ENCODE assay signal across 10 mouse cellular contexts in genomic region chr3:37302685-37303084, GRCm38 (mm10). TPM values are rescaled to one million over a fixed set of nuclear protein-coding genes. Genes with fewer than 3 reads are reported as not detected.
DNase-seq lines count a peak whose midpoint lies in the region; ATAC-seq and TF ChIP-seq lines count a peak whose summit lies in the region.
"Had no signal": no experiment of that assay in that cellular context is flagged by ENCODE, and none has a peak within 500 bp of the region (broad histone marks: within the 10 kb centered on the region; RNA-seq: fewer than 3 reads in every experiment).

No protein-coding gene starts in this region.

- no peak overlapping the region for H3K9ac ChIP-seq in kidney, embryonic 14.5 days (ENCODE audit: low read depth, low read length)
- no peak overlapping the region for H3K9ac ChIP-seq in CH12.LX (ENCODE audit: insufficient read depth, low read depth)
- H3K9ac ChIP-seq in embryonic facial prominence, embryonic 14.5 days (ENCODE audit: low read depth, low read length) = no peak overlapping the region
- H3K9ac ChIP-seq: heart, embryonic 13.5 days; neural tube, embryonic 12.5 days had no signal

- dilution Hi-C loops in CH12.LX (cut with MboI; ENCODE audit: extremely low pct_ligation_motif_present, extremely low pct_unique_long_range_greater_than_20kb, low sequenced_read_pairs) = no loop called here

- no peaks in the 10 kb centered on the region for H3K79me2 ChIP-seq in CH12.LX (replicated peaks; ENCODE audit: control insufficient read depth, extremely low read depth, insufficient read depth, poor library complexity, severe bottlenecking)

- ATAC-seq in kidney, embryonic 14.5 days (ENCODE audit: low FRiP score, low TSS enrichment) = no peak
- ATAC-seq in activated CD4-positive, CD25-positive, alpha-beta regulatory T cell, adult 4 months = peak; percentile 95
- no peak for ATAC-seq in embryonic facial prominence, embryonic 14.5 days (ENCODE audit: low read depth)

- H3K4me3 ChIP-seq in kidney, adult 2 months (ENCODE audit: insufficient read depth, low read depth, low read length) = no peak overlapping the region
- H3K4me3 ChIP-seq in kidney, embryonic 14.5 days (ENCODE audit: low read length) = no peak overlapping the region
- H3K4me3 ChIP-seq in CH12.LX (replicated peaks in 1 of 3; ENCODE audit: low read depth in 2 of 3, low read length in 2 of 3, poor library complexity in 1 of 3) = no peak overlapping the region
- H3K4me3 ChIP-seq in embryonic facial prominence, embryonic 14.5 days (ENCODE audit: low read depth, low read length) = no peak overlapping the region
- no peak overlapping the region for H3K4me3 ChIP-seq in limb, embryonic 10.5 days
- H3K4me3 ChIP-seq: heart, embryonic 13.5 days; neural tube, embryonic 12.5 days had no signal

- no peak for TF ChIP-seq EP300 in CH12.LX (IDR thresholded peaks at IDR 0.05; ENCODE audit: low read length)

- peak; percentile 44 for DNase-seq in kidney, adult 2 months
- DNase-seq in CH12.LX (ENCODE audit: extremely low read depth) = peak; percentile 76
- DNase-seq in embryonic facial prominence, embryonic 14.5 days (ENCODE audit: low spot score) = peak; percentile 73
- peak; percentile 63 for DNase-seq in limb, embryonic 10.5 days (ENCODE audit: low spot score)
- DNase-seq in natural killer cell, adult 2 months (ENCODE audit: low spot score in 2 of 2) = peak; percentile 36 to 60
- DNase-seq in urinary bladder, adult 2 months (ENCODE audit: low spot score) = no peak

- H3K27me3 ChIP-seq in kidney, adult 2 months (replicated peaks; ENCODE audit: control insufficient read depth, insufficient read depth, low read length) = no peaks in the 10 kb centered on the region
- H3K27me3 ChIP-seq in kidney, embryonic 14.5 days (ENCODE audit: control insufficient read depth, insufficient read depth, low read length) = no peaks in the 10 kb centered on the region
- H3K27me3 ChIP-seq in CH12.LX (replicated peaks) = no peaks in the 10 kb centered on the region
- no peaks in the 10 kb centered on the region for H3K27me3 ChIP-seq in embryonic facial prominence, embryonic 14.5 days (replicated peaks; ENCODE audit: control insufficient read depth, insufficient read depth, low read length)
- H3K27me3 ChIP-seq in limb, embryonic 10.5 days (ENCODE audit: low read depth, poor library complexity, severe bottlenecking) = no peaks in the 10 kb centered on the region
- H3K27me3 ChIP-seq: heart, embryonic 13.5 days; neural tube, embryonic 12.5 days had no signal

- TF ChIP-seq RAD21 in CH12.LX (IDR thresholded peaks at IDR 0.05; ENCODE audit: low read depth, low read length) = peak; percentile 75

- in situ Hi-C loops in CH12.LX (cut with MboI; ENCODE audit: low pct_ligation_motif_present, low pct_unique_long_range_greater_than_20kb, low sequenced_read_pairs) = no loop called here

- no peak for TF ChIP-seq POLR2A in kidney, adult 2 months (IDR thresholded peaks at IDR 0.05; ENCODE audit: low read depth, low read length)
- no peak for TF ChIP-seq POLR2A in CH12.LX (IDR thresholded peaks at IDR 0.05; ENCODE audit: low read depth, low read length)

- H3K27ac ChIP-seq in kidney, adult 2 months (ENCODE audit: insufficient read depth, low read depth, low read length) = no peak overlapping the region
- no peak overlapping the region for H3K27ac ChIP-seq in kidney, embryonic 14.5 days (ENCODE audit: low read depth, low read length)
- H3K27ac ChIP-seq in CH12.LX (ENCODE audit: insufficient read depth, low read depth) = no peak overlapping the region
- no peak overlapping the region for H3K27ac ChIP-seq in embryonic facial prominence, embryonic 14.5 days (replicated peaks; ENCODE audit: low read depth, low read length)
- no peak overlapping the region for H3K27ac ChIP-seq in limb, embryonic 10.5 days
- H3K27ac ChIP-seq: heart, embryonic 13.5 days; neural tube, embryonic 12.5 days had no signal

- no peak overlapping the region for H3K4me2 ChIP-seq in kidney, embryonic 14.5 days (replicated peaks; ENCODE audit: low read depth, low read length)
- no peak overlapping the region for H3K4me2 ChIP-seq in CH12.LX (ENCODE audit: insufficient read depth, low read depth, poor library complexity, severe bottlenecking)
- H3K4me2 ChIP-seq in embryonic facial prominence, embryonic 14.5 days (ENCODE audit: low read depth, low read length) = no peak overlapping the region
- H3K4me2 ChIP-seq: heart, embryonic 13.5 days; neural tube, embryonic 12.5 days had no signal

- peak; percentile 70 for TF ChIP-seq CTCF in kidney, adult 2 months (conservative IDR thresholded peaks at IDR 0.05; ENCODE audit: insufficient read depth, insufficient read length, low read depth, low read length)
- TF ChIP-seq CTCF in CH12.LX (conservative IDR thresholded peaks at IDR 0.05 in 1 of 2, IDR thresholded peaks at IDR 0.05 in 1 of 2; ENCODE audit: low read depth in 2 of 2, low read length in 2 of 2) = peak; percentile 69 to 87

- no peaks in the 10 kb centered on the region for H3K36me3 ChIP-seq in kidney, adult 2 months (ENCODE audit: control insufficient read depth, insufficient read depth, low read length)
- H3K36me3 ChIP-seq in kidney, embryonic 14.5 days (ENCODE audit: control insufficient read depth, insufficient read depth, low read length) = no peaks in the 10 kb centered on the region
- H3K36me3 ChIP-seq in CH12.LX (replicated peaks in 1 of 2; ENCODE audit: control insufficient read depth in 1 of 2, insufficient read depth in 1 of 2, low read length in 1 of 2) = no peaks in the 10 kb centered on the region
- H3K36me3 ChIP-seq in embryonic facial prominence, embryonic 14.5 days (ENCODE audit: control insufficient read depth, insufficient read depth, low read length) = no peaks in the 10 kb centered on the region
- no peaks in the 10 kb centered on the region for H3K36me3 ChIP-seq in limb, embryonic 10.5 days
- H3K36me3 ChIP-seq: heart, embryonic 13.5 days; neural tube, embryonic 12.5 days had no signal

- H3K9me3 ChIP-seq in kidney, embryonic 14.5 days (ENCODE audit: control insufficient read depth, low read length) = 0 out of 2 replicates have a peak, but pooled peaks cover 2% of the 10 kb centered on the region
- H3K9me3 ChIP-seq in CH12.LX (replicated peaks; ENCODE audit: low read length) = peaks cover 6% of the 10 kb centered on the region
- H3K9me3 ChIP-seq in embryonic facial prominence, embryonic 14.5 days (ENCODE audit: control insufficient read depth, low read length) = no peaks in the 10 kb centered on the region
- no peaks in the 10 kb centered on the region for H3K9me3 ChIP-seq in limb, embryonic 10.5 days (replicated peaks)
- H3K9me3 ChIP-seq: heart, embryonic 13.5 days; neural tube, embryonic 12.5 days had no signal

- WGBS in kidney, adult 2 months = 46% methylated on average over 12 of the region's 12 CpGs
- 46% methylated on average over 12 of the region's 12 CpGs for WGBS in kidney, embryonic 14.5 days
- 37% methylated on average over 12 of the region's 12 CpGs for WGBS in embryonic facial prominence, embryonic 14.5 days
- WGBS in limb, embryonic 10.5 days = 41% methylated on average over 12 of the region's 12 CpGs

- no peaks in the 10 kb centered on the region for H3K4me1 ChIP-seq in kidney, adult 2 months (ENCODE audit: control insufficient read depth, insufficient read depth, low read length)
- H3K4me1 ChIP-seq in kidney, embryonic 14.5 days (ENCODE audit: control insufficient read depth, insufficient read depth, low read length) = no peaks in the 10 kb centered on the region
- H3K4me1 ChIP-seq in CH12.LX (ENCODE audit: control insufficient read depth in 1 of 2, insufficient read depth in 2 of 2) = peaks cover 0 to 8% of the 10 kb centered on the region in 2 experiments; a peak in 2 of 4 replicates
- H3K4me1 ChIP-seq in embryonic facial prominence, embryonic 14.5 days (ENCODE audit: control insufficient read depth, insufficient read depth, low read length) = no peaks in the 10 kb centered on the region
- no peaks in the 10 kb centered on the region for H3K4me1 ChIP-seq in limb, embryonic 10.5 days
- H3K4me1 ChIP-seq: heart, embryonic 13.5 days; neural tube, embryonic 12.5 days had no signal

TF ChIP-seq in CH12.LX, 34 proteins besides CTCF, POLR2A, EP300 and RAD21 (continues in another document):
- TF ChIP-seq BHLHE40 (IDR thresholded peaks at IDR 0.05; ENCODE audit: low read depth, low read length) = no peak

RNA-seq across cellular contexts. Expression of gene Bbs12, which starts 9.7 kb away (rescaled TPM):
- polyA plus RNA-seq in kidney, adult 2 months (2012; rRNA removed) = 1.2 and 1.5 TPM in 2 replicates
- 8.7 and 10.6 TPM in 2 replicates for polyA plus RNA-seq in kidney, embryonic 14.5 days (2014; fragmentation: Nextera tagmentation; extraction: Ambion mirVana)
- total RNA-seq in CH12.LX (2012; rRNA removed) (3.2 and 4.1 TPM in 2 replicates), CH12.LX (2014; rRNA removed) (8.3 and 8.8 TPM in 2 replicates)
- polyA plus RNA-seq in CH12.LX (2012; ENCODE audit: insufficient read length, low read depth) = 3.3 and 4.0 TPM in 2 replicates
- 1 to 10 TPM; 5.8 to 6.6 TPM for polyA plus RNA-seq in activated CD4-positive, CD25-positive, alpha-beta regulatory T cell, adult 4 months (2017; shearing (Covaris generic))
- polyA plus RNA-seq in embryonic facial prominence, embryonic 14.5 days (2014; fragmentation: Nextera tagmentation; extraction: Ambion mirVana) = 7.0 and 9.4 TPM in 2 replicates
- polyA plus RNA-seq in limb, embryonic 10.5 days (2016; fragmentation: Nextera tagmentation; extraction: Ambion mirVana) = 9.4 and 9.6 TPM in 2 replicates
- 2.2 and 2.6 TPM in 2 replicates for polyA plus RNA-seq in urinary bladder, adult 2 months (2012; rRNA removed)

RNA-seq across cellular contexts. Expression of gene Cetn4, which starts 9.8 kb away (rescaled TPM):
- 2.0 and 4.6 TPM in 2 replicates for polyA plus RNA-seq in kidney, adult 2 months (2012; rRNA removed)
- polyA plus RNA-seq in kidney, embryonic 14.5 days (2014; fragmentation: Nextera tagmentation; extraction: Ambion mirVana) = 1.2 and 3.7 TPM in 2 replicates
- total RNA-seq in CH12.LX (2012; rRNA removed) (0.46 and 0.89 TPM in 2 replicates), CH12.LX (2014; rRNA removed) (2.2 and 2.9 TPM in 2 replicates)
- 1.4 and 2.6 TPM in 2 replicates for polyA plus RNA-seq in CH12.LX (2012; ENCODE audit: insufficient read length, low read depth)
- under 1 TPM; 0.31 to 0.75 TPM for polyA plus RNA-seq in activated CD4-positive, CD25-positive, alpha-beta regulatory T cell, adult 4 months (2017; shearing (Covaris generic))
- polyA plus RNA-seq in embryonic facial prominence, embryonic 14.5 days (2014; fragmentation: Nextera tagmentation; extraction: Ambion mirVana) = 2.3 and 3.5 TPM in 2 replicates
- polyA plus RNA-seq in limb, embryonic 10.5 days (2016; fragmentation: Nextera tagmentation; extraction: Ambion mirVana) = 1.6 and 3.2 TPM in 2 replicates
- 3.2 and 4.4 TPM in 2 replicates for polyA plus RNA-seq in urinary bladder, adult 2 months (2012; rRNA removed)

RNA-seq across cellular contexts. Expression of gene Fgf2, which starts 45.5 kb away (rescaled TPM):
- polyA plus RNA-seq in kidney, adult 2 months (2012; rRNA removed) = 0.78 and 0.79 TPM in 2 replicates
- polyA plus RNA-seq in kidney, embryonic 14.5 days (2014; fragmentation: Nextera tagmentation; extraction: Ambion mirVana) = 1.4 and 2.2 TPM in 2 replicates
- total RNA-seq in CH12.LX (2012; rRNA removed) = 0.25 and 0.38 TPM in 2 replicates
- not detected in 2 replicates for total RNA-seq in CH12.LX (2014; rRNA removed)
- 0.60 and 0.70 TPM in 2 replicates for polyA plus RNA-seq in CH12.LX (2012; ENCODE audit: insufficient read length, low read depth)
- polyA plus RNA-seq in activated CD4-positive, CD25-positive, alpha-beta regulatory T cell, adult 4 months (2017; shearing (Covaris generic)) = under 1 TPM; 0.45 to 0.65 TPM
- polyA plus RNA-seq in embryonic facial prominence, embryonic 14.5 days (2014; fragmentation: Nextera tagmentation; extraction: Ambion mirVana) = 5.5 and 6.0 TPM in 2 replicates
- 0.64 and 0.98 TPM in 2 replicates for polyA plus RNA-seq in limb, embryonic 10.5 days (2016; fragmentation: Nextera tagmentation; extraction: Ambion mirVana)
- polyA plus RNA-seq in urinary bladder, adult 2 months (2012; rRNA removed) = 6.1 and 7.0 TPM in 2 replicates
